Mouse (Mus musculus): ENCODE data around the gene Acot6.
"Not testable (repeated sequence)": the region's sequence is repeated elsewhere in the genome, so short reads cannot be mapped to it uniquely, and the experiment has no call there.

Acot6 gene

DNA sequence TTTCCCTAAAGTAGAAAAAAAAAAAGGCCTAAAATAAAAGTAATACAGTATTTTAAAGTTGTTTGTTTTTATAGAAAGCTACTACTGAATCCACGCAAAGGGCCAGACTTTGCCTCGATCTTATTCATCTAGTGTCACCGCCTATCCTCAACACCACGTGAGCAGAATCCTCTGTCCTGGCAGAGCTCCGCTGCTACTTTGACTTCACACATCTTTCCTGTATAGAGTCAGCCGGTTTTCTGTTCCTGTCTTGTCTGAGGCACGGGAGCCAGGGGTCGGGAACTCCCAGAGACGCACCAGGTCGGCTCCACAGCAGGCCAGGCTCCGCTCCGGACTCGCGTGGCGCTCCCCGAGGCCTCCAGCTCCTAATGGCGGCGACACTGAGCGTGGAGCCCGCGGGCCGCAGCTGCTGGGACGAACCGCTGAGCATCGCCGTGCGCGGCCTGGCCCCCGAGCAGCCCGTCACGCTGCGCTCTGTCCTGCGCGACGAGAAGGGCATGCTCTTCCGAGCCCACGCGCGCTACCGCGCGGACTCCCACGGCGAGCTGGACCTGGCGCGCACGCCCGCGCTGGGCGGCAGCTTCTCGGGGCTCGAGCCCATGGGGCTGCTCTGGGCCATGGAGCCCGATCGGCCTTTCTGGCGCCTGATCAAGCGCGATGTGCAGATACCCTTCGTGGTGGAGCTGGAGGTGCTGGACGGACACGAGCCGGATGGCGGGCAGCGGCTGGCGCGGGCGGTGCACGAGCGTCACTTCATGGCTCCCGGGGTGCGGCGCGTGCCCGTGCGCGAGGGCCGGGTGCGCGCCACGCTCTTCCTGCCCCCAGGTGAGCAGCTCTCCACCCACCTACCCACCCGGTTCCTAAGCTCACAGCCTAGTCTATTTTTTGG, at the start of gene Acot6:
Gene Acot6, plus strand, starts transcription at position 51 of the 889 bp plus-strand sequence.
- peak; percentile 11 to 34 for DNase-seq (ENCODE audit: low spot score in 2 of 2)

GRCm38 (mm10) chr12:84050744-84051143, 49.7 kb upstream of the Acot6 start:
- DNase-seq (ENCODE audit: low spot score in 2 of 2), result not testable (repeated sequence)

- no peak for DNase-seq (ENCODE audit: low spot score in 2 of 2)
These were observed 48.4 kb upstream of the Acot6 start, which contains the start of gene Acot3 for GRCm38 (mm10) chr12:84051937-84052474. Gene Acot3 (plus strand): TSS chr12:84052144.

- no peak for DNase-seq (ENCODE audit: low spot score in 2 of 2)
These were observed 47.8 kb upstream of the Acot6 start for GRCm38 (mm10) chr12:84052609-84053008.

DNA sequence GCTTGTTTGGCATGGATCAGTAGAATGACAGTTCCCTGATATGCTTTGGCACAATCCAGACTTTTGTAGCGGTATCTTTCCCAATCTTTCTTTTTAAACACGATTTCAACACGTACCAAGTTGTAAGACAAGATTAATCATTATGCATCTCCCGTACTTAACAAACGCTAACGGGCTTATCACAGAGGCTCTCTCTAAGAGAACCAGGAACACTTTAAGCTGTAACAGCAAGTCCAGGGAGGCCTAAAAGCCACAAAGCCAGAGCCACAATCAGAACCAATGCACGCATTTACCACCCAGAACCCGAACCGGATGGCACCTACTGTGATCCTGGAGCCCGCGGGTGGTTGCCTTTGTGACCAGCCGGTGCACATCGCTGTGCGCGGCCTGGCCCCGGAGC, 47.3 kb upstream of the Acot6 start:
- DNase-seq (ENCODE audit: low spot score in 2 of 2), result no peak

DNA sequence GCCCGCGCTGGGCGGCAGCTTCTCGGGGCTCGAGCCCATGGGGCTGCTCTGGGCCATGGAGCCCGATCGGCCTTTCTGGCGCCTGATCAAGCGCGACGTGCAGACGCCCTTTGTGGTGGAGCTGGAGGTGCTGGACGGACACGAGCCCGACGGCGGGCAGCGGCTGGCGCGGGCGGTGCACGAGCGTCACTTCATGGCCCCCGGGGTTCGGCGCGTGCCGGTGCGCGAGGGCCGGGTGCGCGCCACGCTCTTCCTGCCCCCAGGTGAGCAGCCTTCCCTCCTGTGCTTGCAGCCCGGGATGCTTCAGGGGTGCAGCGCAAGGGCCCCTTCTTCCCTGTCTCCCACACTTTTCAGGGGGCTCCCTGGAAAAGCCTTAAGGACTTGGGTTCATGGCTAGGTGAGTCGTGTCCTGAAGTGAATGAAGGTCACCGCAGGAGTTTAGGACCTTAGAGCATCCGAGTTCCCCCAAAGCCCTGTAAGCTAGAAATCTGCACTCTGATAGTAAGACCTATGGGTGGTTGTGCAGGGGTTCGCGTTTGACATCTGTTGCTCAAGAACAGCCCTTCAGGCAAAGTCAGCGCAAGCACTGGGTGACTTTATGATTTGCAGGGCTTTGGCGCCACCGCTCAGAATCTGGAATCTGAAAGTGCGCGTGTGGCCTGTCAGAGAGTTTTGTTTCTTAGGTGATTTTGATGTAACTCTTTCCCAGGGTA, 46.6 kb upstream of the Acot6 start:
- DNase-seq (ENCODE audit: low spot score in 2 of 2), result no peak

DNA sequence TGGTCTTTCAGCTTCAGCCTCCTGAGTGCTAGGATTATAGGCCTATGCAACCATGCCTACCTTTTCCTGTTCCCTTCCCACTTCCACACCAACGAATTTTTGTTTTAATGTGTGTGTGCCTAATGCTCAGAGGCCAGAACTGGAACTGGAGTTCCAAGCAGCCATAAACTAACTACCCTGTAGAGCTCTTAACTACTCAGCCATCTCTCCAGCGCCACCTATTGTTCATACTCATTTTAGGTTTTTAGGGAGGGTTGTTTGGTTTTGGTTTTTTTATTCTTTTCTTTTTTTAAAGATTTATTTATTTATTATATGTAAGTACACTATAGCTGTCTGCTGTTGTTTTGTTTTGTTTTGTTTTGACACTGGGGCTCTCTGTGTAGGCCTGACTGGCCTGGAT, 39.5 kb upstream of the Acot6 start:
- no peak for DNase-seq (ENCODE audit: low spot score in 2 of 2)

DNA sequence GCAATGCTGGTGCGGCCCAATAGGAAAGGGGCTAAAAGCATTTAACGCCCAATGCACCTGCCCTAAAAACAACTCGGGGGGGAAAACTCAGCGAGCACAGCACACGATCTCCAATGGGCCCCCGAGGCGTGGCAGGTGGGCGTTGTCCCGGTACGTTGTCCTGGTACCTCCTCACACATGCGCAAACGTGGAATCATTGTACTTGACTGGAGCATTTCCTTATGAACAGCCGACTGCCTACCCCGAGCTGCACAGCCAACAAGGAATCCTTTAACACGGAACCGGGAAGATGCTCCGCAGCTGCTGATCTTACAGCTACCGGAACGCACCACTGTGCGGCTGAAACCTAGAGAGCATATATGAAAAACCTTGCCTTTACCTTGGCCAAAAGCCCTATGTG, 38.1 kb upstream of the Acot6 start:
- no peak for DNase-seq (ENCODE audit: low spot score in 2 of 2)

- DNase-seq (ENCODE audit: low spot score in 2 of 2), result no peak
These were observed 37.2 kb upstream of the Acot6 start for GRCm38 (mm10) chr12:84063228-84063627.

DNA sequence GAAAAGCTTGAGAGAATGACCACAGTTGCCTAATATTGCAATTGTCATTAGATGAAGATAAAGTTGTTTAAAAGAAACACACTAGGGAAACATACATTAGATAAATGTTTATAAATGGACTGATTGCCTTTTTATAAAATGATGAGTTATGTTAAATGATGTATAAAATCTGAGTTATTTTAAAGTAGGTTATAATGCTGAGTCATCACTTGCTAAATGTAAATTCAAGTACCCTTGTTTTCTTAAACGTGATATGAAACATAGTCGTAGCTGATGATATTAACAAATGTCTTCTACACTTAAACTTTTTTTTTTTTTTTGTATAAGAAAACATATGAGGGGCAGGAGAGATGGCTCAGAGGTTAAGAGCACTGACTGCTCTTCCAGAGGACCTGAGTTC, 36.6 kb upstream of the Acot6 start:
- DNase-seq (ENCODE audit: low spot score in 2 of 2), result no peak

- DNase-seq (ENCODE audit: low spot score in 2 of 2), result no peak
These were observed 35.8 kb upstream of the Acot6 start for GRCm38 (mm10) chr12:84064621-84065020.

- no peak for DNase-seq (ENCODE audit: low spot score in 2 of 2)
These were observed 32.7 kb upstream of the Acot6 start for GRCm38 (mm10) chr12:84067752-84068151.

DNA sequence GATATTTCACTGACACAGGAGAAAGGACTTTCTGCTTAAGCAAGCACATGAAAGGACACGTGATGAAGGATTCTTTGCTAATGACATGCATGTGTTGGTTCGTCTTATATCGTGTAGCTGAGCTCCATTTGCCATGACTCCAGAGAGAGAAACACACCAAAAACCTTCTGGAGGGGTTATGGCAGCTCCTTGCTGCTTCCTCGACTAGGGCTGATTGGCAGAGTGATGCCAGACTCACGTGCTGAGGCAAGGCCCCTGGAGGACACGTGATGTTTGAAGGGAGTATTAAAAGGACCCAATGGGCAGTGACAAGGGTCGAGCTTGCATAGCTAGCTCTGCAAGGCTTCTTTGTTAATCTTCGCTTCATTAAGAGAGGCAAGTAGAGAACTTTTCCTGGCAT, 32.2 kb upstream of the Acot6 start:
- DNase-seq (ENCODE audit: low spot score in 2 of 2), result no peak

GRCm38 (mm10) chr12:84068986-84069385, 31.5 kb upstream of the Acot6 start, which contains the start of gene Acot5:
Gene Acot5 (plus strand): TSS chr12:84069325.
- DNase-seq (ENCODE audit: low spot score in 2 of 2), result no peak

DNA sequence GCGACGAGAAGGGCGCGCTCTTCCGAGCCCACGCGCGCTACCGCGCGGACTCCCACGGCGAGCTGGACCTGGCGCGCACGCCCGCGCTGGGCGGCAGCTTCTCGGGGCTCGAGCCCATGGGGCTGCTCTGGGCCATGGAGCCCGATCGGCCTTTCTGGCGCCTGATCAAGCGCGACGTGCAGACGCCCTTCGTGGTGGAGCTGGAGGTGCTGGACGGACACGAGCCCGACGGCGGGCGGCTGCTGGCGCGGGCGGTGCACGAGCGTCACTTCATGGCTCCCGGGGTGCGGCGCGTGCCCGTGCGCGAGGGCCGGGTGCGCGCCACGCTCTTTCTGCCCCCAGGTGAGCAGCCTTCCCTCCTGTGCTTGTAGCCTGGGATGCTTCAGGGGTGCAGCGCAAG, 30.9 kb upstream of the Acot6 start:
- DNase-seq (ENCODE audit: low spot score in 2 of 2), result not testable (repeated sequence)

DNA sequence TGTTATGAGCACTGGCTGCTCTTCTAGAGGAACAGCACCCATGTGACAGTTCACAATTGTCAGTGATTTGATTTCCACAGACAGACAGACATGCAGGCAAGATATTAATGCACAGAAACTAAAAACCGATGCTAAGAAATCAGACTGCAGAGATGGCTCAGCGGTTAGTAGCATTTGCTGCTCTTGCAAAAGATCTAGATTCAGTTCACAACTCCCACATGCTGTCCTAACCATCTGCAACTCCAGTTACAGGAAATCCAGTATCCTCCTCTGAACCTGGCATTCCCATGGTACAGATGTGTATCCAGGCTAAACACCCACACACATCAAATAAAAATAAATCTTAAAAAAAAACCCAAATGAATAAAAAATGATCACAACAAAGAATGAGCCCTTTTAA, 28.8 kb upstream of the Acot6 start:
- DNase-seq (ENCODE audit: low spot score in 2 of 2), result peak; percentile 27 to 70

GRCm38 (mm10) chr12:84077371-84077990, 23.0 kb upstream of the Acot6 start:
- no peak for DNase-seq (ENCODE audit: low spot score in 2 of 2)

- no peak for DNase-seq (ENCODE audit: low spot score in 2 of 2)
These were observed 16.6 kb upstream of the Acot6 start for GRCm38 (mm10) chr12:84083842-84084241.

GRCm38 (mm10) chr12:84084581-84084980, 15.9 kb upstream of the Acot6 start:
- DNase-seq (ENCODE audit: low spot score in 2 of 2), result no peak

DNA sequence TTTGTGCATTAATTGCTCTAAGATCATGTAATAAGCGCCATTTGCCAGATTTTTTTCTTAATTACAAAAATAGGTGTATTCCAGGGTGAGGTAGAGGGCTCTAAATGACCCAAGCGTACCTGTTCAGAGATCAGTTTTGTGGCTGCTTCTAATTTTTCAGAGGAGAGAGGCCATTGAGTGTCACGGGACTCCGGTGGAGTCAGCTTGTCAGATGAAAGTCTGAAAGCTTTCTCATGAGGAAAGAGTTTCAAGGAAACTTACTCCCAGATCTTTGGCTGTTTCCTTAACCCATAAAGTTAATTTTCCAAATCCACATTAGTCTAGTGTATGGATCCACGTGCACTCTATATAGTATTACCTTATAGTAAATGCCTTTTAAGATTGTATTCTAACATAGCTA, 5.8 kb upstream of the Acot6 start:
- not testable (repeated sequence) for DNase-seq (ENCODE audit: low spot score in 2 of 2)

DNA sequence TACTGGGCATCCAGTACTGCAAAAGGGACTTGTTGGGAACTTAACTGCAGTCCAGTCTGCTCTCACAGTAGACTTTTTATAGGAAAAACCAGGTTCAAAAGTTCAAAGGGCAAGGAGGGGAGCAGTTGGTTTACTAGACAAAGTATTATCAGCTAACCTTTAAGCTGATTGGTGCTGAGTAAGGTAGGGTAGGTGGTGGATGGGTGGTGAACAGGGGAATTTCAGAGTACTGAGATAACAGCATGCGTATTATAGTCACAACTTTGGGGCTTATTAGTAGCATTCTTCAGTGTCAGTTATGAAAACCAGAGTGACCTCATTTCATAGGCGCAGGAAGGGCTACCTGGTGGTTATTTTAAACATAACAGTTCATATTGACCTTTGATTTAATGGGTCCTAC, 849 bp upstream of the Acot6 start:
- DNase-seq (ENCODE audit: low spot score in 2 of 2), result no peak

- no peak for DNase-seq (ENCODE audit: low spot score in 2 of 2)
These were observed 383 bp upstream of the Acot6 start for GRCm38 (mm10) chr12:84100071-84100470.

All from right cerebral cortex, postnatal 36 days (tissue).